Mouse (Mus musculus): ENCODE results near the gene Lrrc74a. TPM values are rescaled to one million over a fixed set of nuclear protein-coding genes. Genes with fewer than 3 reads are reported as not detected.

Gene Lrrc74a
- polyA plus RNA-seq (2017; shearing (Covaris generic)) = under 1 TPM in 1 of 2 experiments, not detected in 1; 0.15 TPM

DNA sequence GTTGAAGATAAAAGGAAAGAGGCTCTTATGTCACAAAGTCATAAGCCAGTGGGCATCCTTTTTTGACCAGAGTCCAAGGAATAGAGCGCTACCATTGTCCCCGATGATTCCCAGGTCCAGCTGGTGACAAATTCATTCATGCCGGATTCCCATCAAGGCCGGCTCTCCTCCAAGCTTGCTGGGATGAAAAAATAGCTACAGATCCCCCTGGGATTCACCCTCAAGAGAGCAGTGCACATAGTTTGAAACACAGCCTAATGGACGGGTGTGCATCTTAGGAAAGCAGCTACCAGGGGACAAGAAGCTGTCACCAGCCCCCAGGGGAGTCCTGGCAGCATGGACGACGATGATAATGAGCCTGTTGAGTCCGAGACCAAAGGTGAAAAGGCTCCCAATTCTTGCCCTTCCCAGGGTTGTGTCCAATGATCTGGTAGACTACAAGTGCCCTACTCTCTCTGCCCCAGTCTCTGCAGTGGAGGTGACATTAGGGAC, at the start of gene Lrrc74a:
TSS of gene Lrrc74a (plus strand) at position 51 of the 492 bp plus-strand sequence.

DNA sequence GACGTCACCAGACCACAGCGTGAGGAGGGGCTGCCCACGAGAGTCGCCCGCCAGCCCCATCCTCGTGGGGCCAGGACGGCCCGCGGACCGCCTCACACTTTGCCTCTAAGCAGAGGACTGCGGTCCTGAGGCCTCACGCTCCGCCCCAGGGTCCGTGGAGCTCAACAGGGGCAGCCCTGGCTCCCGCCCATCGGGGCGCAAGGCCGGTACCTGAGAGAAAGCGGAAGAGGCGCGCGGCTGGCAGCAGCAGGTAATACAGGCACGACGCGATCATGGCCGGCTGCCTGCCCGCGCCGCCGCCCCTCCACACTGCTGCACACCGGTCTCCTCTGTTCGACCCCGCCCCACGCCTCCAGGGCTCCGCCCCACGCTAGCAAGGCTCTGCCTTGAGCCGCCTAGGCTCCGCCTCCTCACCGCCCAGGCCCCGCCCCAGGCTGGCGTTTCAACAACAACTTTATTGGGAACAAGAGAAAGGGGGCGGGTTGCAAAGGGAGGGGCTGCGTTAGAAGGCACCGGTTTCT, 8.0 kb upstream of the Lrrc74a start, which contains the start of gene Angel1:
TSS of gene Angel1 (minus strand) at position 341 of the 521 bp plus-strand sequence.

Other genes starting within 250 kb of the Lrrc74a start
- under 1 TPM in 1 of 2 experiments, not detected in 1; 0.09 TPM for gene Vash1, start 55.7 kb upstream of the Lrrc74a start, polyA plus RNA-seq (2017; shearing (Covaris generic))
- 1 to 10 TPM; 7.7 to 9.0 TPM for gene Angel1, start 7.9 kb upstream of the Lrrc74a start, polyA plus RNA-seq (2017; shearing (Covaris generic))
- 100 to 1,000 TPM in 1 of 2 experiments, 10 to 100 TPM in 1; 37.1 to 104 TPM for gene Irf2bpl, start 150.4 kb downstream of the Lrrc74a start, polyA plus RNA-seq (2017; shearing (Covaris generic))
- 10 to 100 TPM; 13.9 to 26.6 TPM for gene Cipc, start 212.7 kb downstream of the Lrrc74a start, polyA plus RNA-seq (2017; shearing (Covaris generic))

Measured in activated CD4-positive, CD25-positive, alpha-beta regulatory T cell (primary cell).